Mouse (Mus musculus) lung, postnatal 4 days (tissue): Measurements from ENCODE around the gene Rnf32.

Source experiments
- DNase-seq, 2 experiments: peaks; one replicate each; pipeline ENCODE4 v3.0.0; 2021

The Rnf32 gene

DNA sequence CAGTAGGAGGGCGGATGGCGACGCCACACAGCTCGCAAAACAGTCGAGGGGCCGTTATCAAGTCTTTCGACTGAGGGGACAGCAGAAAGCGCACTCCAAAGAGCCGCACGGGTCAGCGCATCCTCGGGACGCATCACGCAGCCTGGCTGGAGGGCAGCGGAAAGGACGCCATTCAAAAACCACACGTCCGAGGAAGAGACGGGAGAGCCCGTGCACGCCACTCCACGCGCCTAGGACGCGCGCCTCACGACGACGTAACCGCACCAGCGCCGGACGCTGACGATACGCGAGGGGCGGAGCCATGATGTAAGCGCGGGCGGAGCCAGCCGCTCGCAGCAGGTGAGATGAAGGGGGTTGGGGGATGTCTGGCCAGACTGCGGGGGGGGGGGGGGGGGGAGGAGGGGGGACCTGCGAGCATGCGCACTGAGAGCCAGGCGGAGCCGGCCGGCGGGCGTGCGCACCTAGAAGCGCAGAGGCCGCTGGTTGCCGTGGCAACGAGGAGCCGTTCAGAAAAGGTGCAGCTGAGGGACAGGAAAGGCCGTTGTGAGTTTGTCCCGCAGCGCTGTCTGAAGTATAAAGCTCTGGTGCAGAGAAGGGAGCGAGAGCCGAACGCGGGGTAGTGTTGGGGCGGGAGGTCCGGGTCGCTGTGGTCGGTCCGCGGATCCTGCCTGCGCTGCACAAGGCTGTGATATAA, at the start of gene Rnf32:
Gene Rnf32 (plus strand): TSS at position 423 of the 694 bp plus-strand sequence.
- DNase-seq: peak; percentile 85 to 90

DNA sequence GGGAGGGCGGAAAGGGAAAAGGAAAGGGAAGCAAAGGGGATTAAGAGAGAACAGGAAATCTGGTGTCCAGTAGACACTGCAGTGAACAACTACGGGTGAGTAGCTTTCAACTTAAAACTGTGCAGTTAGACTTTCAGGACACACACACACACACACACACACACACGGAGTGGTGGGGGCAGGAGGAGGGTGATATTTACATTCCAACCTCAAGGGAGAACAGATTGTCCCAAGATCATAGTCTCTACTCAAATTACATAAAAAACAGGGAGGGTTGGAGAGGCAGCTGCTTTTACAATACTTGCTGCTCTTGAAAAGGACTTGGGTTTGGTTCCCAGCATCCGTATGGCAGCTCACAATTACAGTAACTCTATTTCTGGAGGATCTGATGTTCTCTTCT, 45.6 kb upstream of the Rnf32 start:
- no peak for DNase-seq

DNA sequence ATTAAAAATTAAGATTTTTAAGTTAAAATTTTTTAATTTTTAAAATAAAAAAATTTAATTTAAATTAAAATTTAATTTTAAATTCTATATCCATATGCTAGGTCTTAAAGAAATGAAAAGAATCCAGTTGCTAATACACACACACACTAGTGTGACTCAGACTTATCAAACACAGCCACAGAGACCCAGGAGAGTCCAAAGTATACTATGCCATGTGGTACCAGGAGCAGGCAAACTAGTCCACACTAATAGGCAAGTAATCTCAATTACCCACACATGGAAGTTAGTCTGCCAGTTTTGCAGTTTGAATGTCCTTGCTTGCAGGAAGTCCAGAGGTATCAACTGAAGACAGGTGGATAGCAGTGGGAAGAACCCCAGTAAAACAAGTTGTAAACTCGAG, 35.9 kb upstream of the Rnf32 start:
- DNase-seq: no peak

DNA sequence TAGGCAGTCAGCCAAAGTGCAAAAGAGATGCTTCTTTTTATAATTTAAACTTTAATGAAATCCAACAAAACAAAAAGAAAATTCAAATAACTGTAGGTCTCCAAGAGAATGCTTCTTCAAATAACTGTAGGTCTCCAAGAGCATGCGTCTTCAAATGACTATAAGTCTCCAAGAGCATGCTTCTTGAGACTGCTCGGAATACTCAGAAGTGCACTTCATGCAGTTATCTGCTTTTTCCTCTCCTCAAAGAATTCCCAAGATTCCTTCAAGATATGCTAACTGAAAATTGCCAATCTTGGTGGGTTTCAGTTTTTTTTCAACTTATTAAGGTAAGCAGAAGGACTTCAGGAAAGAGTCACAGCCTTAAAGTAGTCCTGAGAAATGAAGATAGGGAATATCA, 28.8 kb upstream of the Rnf32 start:
- DNase-seq: no peak

DNA sequence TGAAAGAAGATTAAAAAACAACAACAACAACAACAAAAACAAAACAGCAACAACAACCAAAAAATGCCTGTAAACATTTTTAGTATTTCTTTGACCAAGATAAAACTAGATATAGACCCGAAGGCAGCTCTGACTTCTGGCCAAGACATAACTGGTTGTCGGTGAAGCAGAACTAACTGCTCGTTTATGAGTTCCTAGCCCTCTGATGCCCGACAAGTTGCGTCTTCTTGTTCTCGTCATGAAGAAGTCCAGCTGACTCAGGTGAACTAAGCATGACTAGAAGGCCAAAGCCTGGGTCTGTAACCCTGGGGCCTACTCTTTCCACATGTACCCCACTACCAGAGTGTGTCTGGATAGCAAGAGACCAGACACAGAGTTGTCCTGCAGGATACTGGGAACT, 25.6 kb upstream of the Rnf32 start:
- no peak for DNase-seq

DNA sequence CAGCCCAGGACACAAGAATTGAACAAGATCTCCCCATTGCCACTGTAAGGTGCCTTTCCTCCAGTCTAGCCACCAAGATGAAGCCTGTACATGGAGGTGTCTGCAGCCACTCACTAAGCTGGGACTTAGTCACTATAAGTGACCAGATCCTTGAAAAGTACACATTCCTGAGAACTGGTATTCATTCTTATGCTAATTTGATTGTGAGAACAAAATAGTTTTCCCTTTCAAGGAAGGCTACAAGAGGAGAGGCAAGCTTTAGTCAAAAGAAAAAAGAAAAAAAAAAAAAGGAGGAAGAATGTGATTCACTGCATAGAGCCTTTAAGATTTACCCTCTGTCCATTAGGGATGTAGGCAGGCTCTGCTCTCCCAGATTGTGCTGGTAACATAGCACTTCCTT, 24.6 kb upstream of the Rnf32 start:
- DNase-seq: no peak

DNA sequence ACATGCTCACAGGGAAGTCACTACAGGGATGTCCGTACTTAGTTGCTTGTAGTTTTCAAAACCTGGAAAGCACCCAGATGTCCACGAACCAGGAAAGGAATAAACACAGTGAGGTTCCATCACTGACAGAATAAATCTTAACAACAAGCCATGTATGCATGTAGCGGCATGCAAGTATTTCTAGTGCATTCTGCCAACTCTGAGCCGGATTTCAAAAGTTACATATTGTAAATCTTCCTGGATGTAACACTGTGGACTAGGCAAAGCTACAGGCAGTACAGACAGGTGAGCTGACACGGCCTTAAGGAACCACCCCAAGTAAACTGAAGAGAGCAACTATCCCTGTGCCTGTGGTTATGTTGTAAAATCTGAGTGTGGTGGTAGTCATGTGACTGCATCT, 9.0 kb upstream of the Rnf32 start:
- no peak for DNase-seq

DNA sequence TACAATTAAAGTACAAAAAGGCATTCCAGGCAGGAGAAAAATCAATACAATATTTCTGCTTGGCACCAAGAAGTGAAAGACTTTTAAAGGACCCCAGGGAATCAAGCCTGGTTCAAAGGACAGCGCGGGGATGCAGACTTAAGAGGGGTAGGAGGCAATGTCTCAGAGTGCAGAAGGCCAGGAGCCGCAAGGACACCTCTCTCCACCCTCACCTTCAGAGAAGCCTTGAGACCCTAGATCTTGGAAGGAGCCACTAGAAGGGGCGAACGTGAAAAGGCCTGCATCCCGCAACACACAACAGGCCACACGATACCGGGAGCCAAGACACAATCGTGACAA, 592 bp upstream of the Rnf32 start:
- no peak for DNase-seq

DNA sequence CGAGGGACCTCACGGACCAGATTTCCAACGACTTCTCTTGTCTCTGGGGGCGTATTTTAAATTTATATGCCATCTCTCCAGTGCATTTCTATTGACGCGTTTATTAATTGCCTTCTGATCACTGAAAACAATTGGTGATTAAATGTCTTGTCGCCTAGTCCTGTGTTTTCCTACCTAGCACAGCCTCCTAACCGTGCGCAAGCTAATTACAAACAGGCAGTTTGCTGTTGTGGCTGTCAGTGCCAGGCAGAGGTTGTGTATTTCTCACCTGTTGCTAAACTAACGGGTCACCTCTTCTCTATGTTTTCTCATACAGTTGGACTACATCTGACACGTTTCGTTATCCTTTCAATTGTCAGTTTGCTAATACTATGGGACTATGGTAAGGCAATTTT, 469 bp downstream of the Rnf32 start:
- DNase-seq: no peak

DNA sequence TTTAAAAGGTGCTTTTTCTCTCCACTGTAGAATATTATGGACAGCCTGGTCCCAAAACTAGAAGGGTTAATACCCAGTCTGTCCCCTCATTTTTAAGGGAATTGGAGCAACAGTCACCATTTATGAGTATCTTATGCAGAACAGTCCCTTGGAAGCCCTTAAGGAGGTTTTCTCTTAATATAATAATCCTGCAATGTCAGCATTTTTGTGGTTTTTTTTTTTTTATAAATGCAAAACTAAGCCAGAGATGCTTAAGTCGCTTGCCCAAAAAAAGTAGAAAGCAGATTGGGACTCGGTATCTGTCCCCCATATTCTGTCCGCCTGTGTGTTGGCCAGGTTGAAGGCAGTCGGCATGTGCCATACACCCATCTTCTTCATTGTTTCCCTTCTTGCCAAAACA, 1.4 kb downstream of the Rnf32 start:
- DNase-seq: no peak

DNA sequence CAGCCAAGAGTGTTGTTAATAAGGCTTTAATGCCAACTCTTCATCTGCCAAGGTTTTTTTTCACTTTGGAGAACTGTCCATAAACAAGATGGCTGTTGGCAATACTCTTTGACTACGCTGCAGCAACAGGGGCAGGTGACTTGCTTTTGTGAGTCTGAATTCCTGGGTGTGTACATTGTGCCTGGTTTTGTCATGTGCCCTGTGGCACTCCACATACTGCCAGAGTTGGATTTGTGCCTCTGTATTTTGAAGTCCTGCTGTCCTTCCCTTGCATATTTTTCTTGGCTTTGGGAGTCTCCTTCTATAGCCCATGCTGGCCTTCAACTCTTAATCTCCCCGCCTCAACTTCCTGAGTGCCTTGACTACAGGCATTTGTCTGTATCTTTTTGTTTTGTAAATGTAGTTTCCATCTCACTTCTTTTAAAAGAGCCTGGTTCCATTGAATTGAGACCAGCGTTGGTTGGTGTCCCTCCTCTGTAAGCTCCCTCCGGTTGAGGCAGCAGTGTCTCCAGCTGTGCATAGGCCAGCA, 3.2 kb downstream of the Rnf32 start:
- no peak for DNase-seq

DNA sequence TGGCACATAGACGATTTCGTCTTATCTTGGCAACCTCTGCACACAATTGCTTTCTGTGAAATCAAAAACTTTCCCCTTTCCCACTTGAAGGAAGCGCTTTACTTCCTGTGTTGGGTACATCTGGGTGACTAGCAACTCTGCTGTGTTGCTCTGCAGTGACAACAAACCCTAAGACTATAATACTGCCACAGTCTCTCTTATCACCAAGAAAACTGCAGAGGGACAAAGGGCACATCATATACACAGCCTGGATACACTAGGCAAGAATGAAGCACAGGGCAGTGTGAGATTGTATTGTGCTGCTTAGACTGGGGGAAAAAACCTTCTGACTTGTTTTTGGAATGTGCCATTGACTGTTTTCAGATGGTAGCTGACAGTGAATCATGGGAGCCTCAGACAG, 4.1 kb downstream of the Rnf32 start:
- no peak for DNase-seq

DNA sequence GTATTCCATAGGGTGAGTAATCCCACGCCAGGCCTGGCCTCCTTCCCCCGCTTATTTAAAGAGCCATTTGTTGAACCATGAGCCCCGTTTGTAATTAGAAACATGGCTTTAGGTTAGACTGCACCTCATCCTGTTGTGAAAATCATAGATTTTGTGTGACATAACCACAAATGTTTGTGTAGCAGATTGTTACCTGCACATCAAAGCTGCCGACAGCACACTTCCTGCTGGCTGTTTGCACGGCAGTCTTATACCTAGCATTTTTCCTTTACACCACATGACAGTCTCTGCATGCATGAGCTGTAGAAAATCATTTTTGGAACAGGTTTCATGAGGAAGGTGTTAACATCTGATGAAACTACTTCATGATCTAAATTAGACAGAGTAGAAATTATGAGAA, 9.9 kb downstream of the Rnf32 start:
- no peak for DNase-seq

DNA sequence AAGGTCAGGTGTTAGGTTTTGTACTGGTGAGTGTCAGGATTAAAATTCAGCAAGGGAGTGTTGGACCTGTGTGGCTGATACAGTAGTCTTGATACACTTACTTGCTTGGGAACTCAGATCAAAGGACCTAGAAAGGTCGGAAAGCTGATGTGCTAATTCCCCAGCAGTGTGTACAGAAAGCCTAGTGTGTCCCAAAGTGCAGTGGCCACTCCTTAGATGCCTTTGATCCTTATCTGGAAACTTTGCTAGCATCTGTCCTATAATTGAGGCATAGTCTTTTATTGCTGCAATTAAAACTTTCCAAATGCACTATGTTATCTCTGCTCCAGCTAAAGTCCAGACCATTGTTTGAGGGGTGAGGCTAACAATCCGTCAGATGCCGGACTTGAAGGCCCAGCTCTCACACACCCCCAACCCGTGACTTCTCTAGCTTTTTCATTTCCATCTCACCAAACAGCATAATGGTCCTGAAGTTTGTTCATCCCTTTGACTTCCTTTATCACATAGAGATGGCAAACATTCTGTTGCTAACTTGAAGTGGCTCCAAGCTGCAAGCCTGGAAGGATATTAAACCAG, 16.3 kb downstream of the Rnf32 start:
- DNase-seq: no peak

DNA sequence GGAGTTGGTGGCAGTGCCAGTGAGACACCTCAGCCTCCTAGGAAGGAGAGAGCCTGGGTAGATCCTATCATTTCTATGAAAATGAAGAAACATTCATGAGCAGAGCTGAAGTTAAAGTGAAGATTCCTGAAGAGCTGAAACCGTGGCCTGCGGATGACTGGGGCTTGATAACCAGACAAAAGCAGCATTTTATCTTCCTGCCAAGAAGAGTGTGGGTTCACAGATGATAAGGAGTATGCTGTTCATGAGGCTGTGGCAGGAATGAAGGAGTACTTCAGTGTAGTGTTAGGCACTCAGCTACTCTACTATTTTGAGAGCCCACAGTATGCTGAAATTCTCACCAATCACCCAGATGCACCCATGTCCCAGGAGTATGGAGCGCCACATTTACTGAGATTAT, 22.2 kb downstream of the Rnf32 start:
- no peak for DNase-seq

DNA sequence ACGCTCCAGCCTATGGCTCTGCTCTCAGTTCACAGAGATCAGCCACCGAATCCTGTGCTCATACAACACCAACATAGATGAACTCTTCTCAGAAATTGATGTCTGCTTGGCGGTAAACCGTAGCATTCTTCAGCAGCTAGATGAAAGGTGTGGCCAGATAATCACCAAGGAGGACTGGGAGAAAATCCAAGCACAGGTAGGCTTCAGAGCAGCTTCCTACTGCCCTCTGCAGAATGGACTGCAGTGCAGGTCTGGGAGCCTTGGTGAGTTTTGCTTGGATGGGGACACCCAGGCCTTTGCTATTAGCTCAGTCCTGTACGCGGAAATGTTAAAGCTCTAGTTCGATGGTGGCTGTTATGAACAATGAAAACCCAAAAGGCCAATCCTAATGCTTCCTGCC, 28.3 kb downstream of the Rnf32 start:
- DNase-seq: no peak

DNA sequence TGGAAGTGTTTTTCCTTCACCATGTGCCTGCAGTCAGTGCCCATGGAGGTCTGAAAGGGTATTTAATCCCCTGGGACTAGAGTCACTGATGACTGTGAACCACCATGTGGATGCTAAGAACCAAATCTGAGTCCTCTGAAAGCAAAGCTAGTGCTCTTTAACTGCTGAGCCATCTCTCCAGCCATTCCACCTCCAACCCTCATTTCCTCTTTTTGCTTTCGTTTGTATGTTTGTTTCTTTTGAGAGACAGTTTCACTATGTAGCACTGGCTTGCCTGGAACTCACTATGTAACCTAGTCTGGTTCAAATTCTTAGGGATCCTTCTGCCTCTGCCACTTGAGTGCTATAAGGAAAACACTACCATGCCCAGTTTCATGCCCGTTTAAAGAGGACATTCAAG, 34.7 kb downstream of the Rnf32 start:
- no peak for DNase-seq

DNA sequence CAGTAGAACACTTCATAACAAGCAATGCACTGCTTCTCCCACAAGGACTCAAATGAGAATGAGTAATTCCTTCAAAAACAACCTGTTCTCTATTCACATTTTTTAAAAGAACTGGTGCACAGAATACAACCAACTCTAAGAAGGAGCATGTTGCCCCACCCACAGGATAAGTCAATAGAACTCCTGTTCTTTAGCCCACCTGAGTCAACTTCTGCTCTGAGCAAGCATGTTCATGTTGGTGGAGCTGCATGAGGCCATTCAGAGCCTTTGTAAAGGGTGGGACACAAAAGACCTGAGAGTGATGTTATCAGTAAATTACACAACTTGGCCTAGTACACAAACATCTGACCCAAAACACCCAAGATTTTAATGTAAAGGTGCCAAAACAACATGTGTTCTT, 42.6 kb downstream of the Rnf32 start:
- no peak for DNase-seq

DNA sequence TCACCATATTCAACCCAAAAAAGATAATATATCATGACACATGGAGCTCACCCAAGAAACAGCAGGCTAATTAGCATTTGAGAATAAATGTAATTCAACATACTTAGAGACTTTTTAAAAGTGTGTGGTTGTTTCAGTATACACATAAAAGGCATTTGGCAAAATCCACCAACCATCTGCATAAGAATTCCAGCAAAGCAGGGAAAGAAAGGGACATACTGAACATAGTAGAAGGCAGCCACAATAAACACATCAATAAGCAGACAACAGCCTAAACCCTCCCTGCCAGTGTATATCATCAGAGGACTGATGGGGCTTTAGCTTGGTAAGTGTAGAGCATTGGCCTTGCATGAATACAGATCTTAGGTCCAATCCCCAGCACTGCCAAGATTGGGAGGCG, 49.0 kb downstream of the Rnf32 start:
- DNase-seq: no peak

DNA sequence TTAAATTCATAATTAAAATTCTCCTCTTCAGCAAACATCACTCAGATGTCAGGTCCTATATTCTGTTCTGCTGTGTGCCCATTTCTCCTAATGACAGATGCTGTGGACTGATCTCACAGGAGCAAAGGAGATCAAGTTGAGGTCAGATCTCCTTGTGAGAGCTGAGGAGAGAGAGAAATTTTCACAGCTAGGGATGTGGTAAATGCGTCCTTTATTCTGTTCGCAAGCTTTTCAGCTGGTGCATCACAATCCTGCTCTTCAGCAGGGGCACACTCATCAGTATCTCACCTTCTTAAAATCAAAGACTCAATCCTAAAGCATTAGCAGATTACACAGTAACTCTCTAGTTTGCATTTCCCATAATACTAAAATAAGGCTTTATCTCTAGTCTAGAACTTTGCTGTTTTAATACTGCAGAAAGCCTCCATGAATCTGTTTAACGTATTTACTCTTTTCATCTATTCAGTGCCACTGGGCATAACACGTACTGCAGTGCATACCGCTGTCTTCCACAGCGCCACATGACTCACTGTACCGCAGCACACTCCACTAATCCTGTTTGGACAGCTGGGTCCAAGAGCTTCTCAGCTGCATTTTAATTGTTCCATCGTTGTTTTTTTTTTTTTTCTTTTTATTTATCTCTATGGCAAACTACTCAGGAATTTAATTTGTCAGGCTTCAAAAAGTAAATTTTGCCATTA, 55.2 kb downstream of the Rnf32 start:
- no peak for DNase-seq

DNA sequence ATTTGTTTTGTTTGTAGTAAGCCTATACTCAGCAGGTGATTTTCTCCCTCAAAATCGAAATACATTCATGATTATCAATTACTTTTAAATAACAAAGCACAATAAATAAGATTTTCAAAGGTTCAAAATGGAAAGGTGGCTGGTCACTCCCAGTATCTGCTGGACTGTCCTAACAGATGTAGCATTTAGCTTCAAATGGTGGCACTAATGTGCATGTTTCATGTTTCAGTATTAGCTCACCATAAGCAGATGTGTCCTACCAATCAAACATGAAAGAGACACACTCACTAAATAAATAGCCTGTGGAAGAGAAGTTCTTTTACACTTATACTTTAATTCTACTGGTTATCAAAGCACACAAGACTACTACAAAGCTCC, 55.7 kb downstream of the Rnf32 start:
- DNase-seq: no peak

DNA sequence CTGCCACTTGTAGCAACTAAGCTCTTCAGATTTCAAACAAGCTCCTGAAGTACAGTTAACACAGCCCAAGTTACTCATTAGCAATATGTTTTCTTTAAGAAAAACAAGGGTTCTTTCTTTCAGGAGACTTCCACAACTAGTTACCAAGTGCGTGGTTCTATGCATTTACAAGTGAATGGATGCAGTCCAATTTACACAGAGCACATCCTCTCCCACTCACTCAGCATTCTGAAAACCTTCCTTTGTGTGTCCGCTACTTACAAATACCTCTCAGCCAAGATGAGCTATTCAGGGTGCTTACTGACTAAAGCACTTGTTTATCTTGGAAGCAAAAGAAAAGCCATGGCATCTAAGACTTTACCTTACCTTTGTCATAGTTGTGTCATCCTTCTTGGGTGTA, 58.1 kb downstream of the Rnf32 start:
- no peak for DNase-seq

DNA sequence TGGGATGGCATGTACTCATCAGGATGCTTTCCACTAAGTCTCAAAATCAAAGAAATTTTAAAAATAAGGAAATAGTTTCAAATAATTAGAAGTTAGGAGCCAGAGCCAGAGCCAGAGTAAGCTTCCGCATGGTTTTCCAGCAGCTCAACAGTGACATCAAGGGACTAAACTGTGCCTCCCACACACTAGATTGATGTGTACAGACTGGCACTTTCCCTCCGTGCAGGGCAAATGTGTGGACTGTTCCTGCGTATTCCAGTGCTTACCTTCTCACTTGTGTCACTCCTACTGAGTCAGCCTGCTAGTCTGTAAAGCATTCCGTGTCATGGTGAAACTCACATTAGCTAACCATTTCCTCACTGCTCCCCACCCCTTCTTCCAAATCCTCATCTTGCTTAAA, 75.1 kb downstream of the Rnf32 start:
- peak in 1 of 2 experiments; percentile 7 for DNase-seq

DNA sequence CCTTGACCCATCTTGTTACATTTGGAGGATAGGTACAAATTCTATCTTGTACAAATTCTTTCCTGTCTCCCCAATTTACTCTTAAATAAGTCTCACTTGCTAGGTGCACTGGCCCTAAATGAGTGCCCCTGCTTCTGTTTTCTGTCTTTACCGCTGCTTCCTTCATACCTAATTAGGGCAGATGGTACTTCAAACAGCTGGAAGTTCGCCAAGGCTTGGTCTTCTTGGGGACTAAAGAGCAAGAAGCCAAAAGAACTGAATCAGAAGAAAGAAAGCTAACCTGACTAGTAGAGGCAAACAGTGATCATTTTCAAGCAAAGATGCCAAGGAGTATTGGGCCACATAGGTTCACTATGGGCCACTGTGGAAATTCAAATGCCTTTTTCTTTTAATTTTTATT, 77.6 kb downstream of the Rnf32 start:
- DNase-seq: no peak

DNA sequence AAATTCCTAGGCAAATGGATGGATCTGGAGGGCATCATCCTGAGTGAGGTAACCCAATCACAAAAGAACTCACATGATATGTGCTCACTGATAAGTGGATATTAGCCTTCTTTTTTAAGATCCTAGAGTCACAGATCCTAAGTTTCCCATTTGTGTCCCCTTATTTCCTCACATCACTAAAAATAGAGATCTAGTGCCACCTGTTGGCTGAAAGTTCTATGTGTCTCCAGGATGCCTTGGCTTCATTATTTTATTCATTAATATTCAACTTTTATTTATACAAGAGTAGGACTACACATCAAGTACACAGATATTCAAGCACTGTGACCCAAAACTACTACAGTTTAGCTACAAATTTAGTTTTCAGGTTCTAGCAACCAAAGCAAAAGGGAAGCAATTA, 79.0 kb downstream of the Rnf32 start:
- DNase-seq: no peak
